In the genomic region with DNA sequence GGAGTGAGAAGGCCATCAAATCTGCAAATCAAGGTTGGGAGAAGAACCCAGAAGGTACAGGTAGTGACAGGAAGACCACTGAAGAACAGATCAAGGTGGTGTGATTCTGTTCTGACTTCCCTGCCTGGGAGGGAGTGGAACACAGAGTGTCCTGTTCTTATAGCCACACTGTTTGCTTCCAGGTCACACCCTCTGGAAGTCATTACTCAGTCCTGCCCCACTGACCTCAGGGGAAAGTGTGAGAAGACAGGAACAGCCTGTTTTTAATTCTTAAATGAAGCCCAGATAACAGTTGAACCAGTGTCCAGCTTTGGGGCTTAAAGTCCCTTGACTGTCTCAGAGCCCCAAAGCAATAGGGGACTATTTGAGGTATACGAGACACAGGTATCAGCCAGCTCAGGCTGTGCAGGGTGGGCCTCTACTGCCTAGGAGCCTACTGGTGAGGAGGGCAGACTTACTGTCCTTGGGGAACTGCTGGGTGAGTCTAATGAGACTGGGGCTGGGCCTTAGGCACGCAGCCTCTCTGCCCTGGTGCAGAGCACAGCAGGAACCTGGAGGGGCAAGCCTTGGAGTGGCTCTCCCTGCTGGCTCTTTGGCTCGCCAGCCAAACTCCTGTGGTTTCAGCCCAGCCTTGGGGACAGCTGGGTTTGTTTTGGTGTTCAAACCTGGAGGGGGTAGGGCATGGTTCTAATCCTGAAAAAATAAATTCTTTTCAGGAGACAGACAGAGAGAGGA, we compare ENCODE assay signal across 11 mouse cellular contexts. TPM values are rescaled to one million over a fixed set of nuclear protein-coding genes. Genes with fewer than 3 reads are reported as not detected.
DNase-seq lines count a peak whose midpoint lies in the region; ATAC-seq and TF ChIP-seq lines count a peak whose summit lies in the region.
"Had no signal": no experiment of that assay in that cellular context is flagged by ENCODE, and none has a peak within 500 bp of the region (broad histone marks: within the 10 kb centered on the region; RNA-seq: fewer than 3 reads in every experiment).

No protein-coding gene starts in this region.

- no peaks in the 10 kb centered on the region for H3K27me3 ChIP-seq in kidney, adult 2 months (replicated peaks; ENCODE audit: control insufficient read depth, insufficient read depth, low read length)
- no peaks in the 10 kb centered on the region for H3K27me3 ChIP-seq in C2C12 (ENCODE audit: control insufficient read depth, insufficient read depth, insufficient read length)
- no peaks in the 10 kb centered on the region for H3K27me3 ChIP-seq in lung, postnatal 0 days (replicated peaks; ENCODE audit: insufficient read depth, low read length)
- H3K27me3 ChIP-seq: kidney, embryonic 15.5 days had no signal

- no peaks in the 10 kb centered on the region for H3K9me3 ChIP-seq in lung, postnatal 0 days (ENCODE audit: low read length)
- H3K9me3 ChIP-seq: kidney, embryonic 15.5 days had no signal

- ATAC-seq in lung, postnatal 0 days = peak; percentile 78

- H3K9ac ChIP-seq in lung, postnatal 0 days (replicated peaks; ENCODE audit: low read depth) = no peak overlapping the region
- H3K9ac ChIP-seq: kidney, embryonic 15.5 days had no signal

- no peak overlapping the region for H3ac ChIP-seq in C2C12 (ENCODE audit: control insufficient read depth, insufficient read length, low read depth)

- no peak overlapping the region for H3K4me2 ChIP-seq in lung, postnatal 0 days (replicated peaks; ENCODE audit: low read depth, low read length)
- H3K4me2 ChIP-seq: kidney, embryonic 15.5 days had no signal

- H3K79me2 ChIP-seq in C2C12 (ENCODE audit: control insufficient read depth, insufficient read depth) = no peaks in the 10 kb centered on the region

- H3K27ac ChIP-seq in kidney, adult 2 months (ENCODE audit: insufficient read depth, low read depth, low read length) = no peak overlapping the region
- peak overlapping the region; percentile 68 for H3K27ac ChIP-seq in lung, postnatal 0 days (ENCODE audit: low read length)
- H3K27ac ChIP-seq: kidney, embryonic 15.5 days had no signal

- H3K4me3 ChIP-seq in kidney, adult 2 months (ENCODE audit: insufficient read depth, low read depth, low read length) = no peak overlapping the region
- no peak overlapping the region for H3K4me3 ChIP-seq in C2C12 (ENCODE audit: insufficient read depth, poor library complexity, severe bottlenecking)
- H3K4me3 ChIP-seq in lung, postnatal 0 days (ENCODE audit: low read depth, low read length) = no peak overlapping the region
- H3K4me3 ChIP-seq: kidney, embryonic 15.5 days had no signal

- H3K79me3 ChIP-seq in C2C12 (ENCODE audit: low read depth) = no peaks in the 10 kb centered on the region

- no peak for TF ChIP-seq CTCF in kidney, adult 2 months (conservative IDR thresholded peaks at IDR 0.05; ENCODE audit: insufficient read depth, insufficient read length, low read depth, low read length)
- TF ChIP-seq CTCF in C2C12 (IDR thresholded peaks at IDR 0.05; ENCODE audit: control insufficient read depth, insufficient read depth, insufficient read length) = no peak
- 0 out of 2 replicates have a peak, but pooled peaks have one; percentile 2 for TF ChIP-seq CTCF in lung, postnatal 0 days (IDR thresholded peaks at IDR 0.05)

- no peak for TF ChIP-seq POLR2A in kidney, adult 2 months (IDR thresholded peaks at IDR 0.05; ENCODE audit: low read depth, low read length)

- H3K36me3 ChIP-seq in kidney, adult 2 months (ENCODE audit: control insufficient read depth, insufficient read depth, low read length) = no peaks in the 10 kb centered on the region
- H3K36me3 ChIP-seq in C2C12 (ENCODE audit: control insufficient read depth, insufficient read depth) = no peaks in the 10 kb centered on the region
- H3K36me3 ChIP-seq in lung, postnatal 0 days (ENCODE audit: insufficient read depth, low read length) = no peaks in the 10 kb centered on the region
- H3K36me3 ChIP-seq: kidney, embryonic 15.5 days had no signal

- H3K4me1 ChIP-seq in kidney, adult 2 months (ENCODE audit: control insufficient read depth, insufficient read depth, low read length) = peaks cover 6% of the 10 kb centered on the region
- no peaks in the 10 kb centered on the region; the same call in 1 of the 2 replicates for H3K4me1 ChIP-seq in lung, postnatal 0 days (ENCODE audit: insufficient read depth, low read depth, low read length)
- H3K4me1 ChIP-seq: kidney, embryonic 15.5 days had no signal

- DNase-seq in kidney, adult 2 months = peak; percentile 48
- DNase-seq in kidney, postnatal 10 days = no peak
- DNase-seq in ZHBTc4 (ENCODE audit: low read depth, low spot score) = peak; percentile 10
- peak; percentile 63 for DNase-seq in lung, postnatal 0 days (ENCODE audit: low spot score)
- DNase-seq in spleen, postnatal 4 days (ENCODE audit: low spot score in 2 of 2) = no peak
- DNase-seq in gastrocnemius, postnatal 10 days = no peak
- DNase-seq: heart, postnatal 10 days; right cerebral cortex, adult 18-20 months; thymus, postnatal 25 days had no signal

- TF ChIP-seq EP300 in lung, postnatal 0 days (IDR thresholded peaks at IDR 0.05) = peak; percentile 79

- WGBS in kidney, adult 2 months = 76% methylated on average over 3 of the region's 3 CpGs
- WGBS in lung, postnatal 0 days = 32% methylated on average over 3 of the region's 3 CpGs

TF ChIP-seq in C2C12, 6 proteins besides CTCF, POLR2A, EP300 and RAD21:
- TF ChIP-seq FOSL1 (IDR thresholded peaks at IDR 0.05; ENCODE audit: insufficient read depth, low read length, poor library complexity, severe bottlenecking) = no peak
- no peak for TF ChIP-seq USF1 (IDR thresholded peaks at IDR 0.05; ENCODE audit: low read depth)
- peak; percentile 32 for TF ChIP-seq MYOD1 (IDR thresholded peaks at IDR 0.05; ENCODE audit: control insufficient read depth, insufficient read length, low read depth)
- no peak for TF ChIP-seq MAX (IDR thresholded peaks at IDR 0.05)
- no peak for TF ChIP-seq CEBPB (IDR thresholded peaks at IDR 0.05; ENCODE audit: low read depth)
- TF ChIP-seq MYOG (IDR thresholded peaks at IDR 0.05; ENCODE audit: control insufficient read depth, extremely low read depth, insufficient read length) = no peak

RNA-seq across cellular contexts. Expression of a gene that starts 57.4 kb away (rescaled TPM):
- polyA plus RNA-seq in kidney, adult 2 months (2012; rRNA removed) = 5.6 and 6.9 TPM in 2 replicates
- polyA plus RNA-seq in C2C12 (2012; fragmentation: generic; extraction: Trizol) = 2.7 TPM
- polyA plus RNA-seq in lung, postnatal 0 days (2015; fragmentation: Nextera tagmentation; extraction: Ambion mirVana) = 6.5 and 9.0 TPM in 2 replicates
- total RNA-seq in gastrocnemius, postnatal 10 days (2021) = under 1 TPM; 0.41 to 0.59 TPM

Comparison
In these comparisons a context has a peak if more than half of its experiments do, and no peak if none do; other contexts are left out.
1. DNase-seq: peak in kidney, adult 2 months (single experiment), ZHBTc4 (single experiment) and lung, postnatal 0 days (single experiment); none in kidney, postnatal 10 days (single experiment), spleen, postnatal 4 days (0 of 2) and gastrocnemius, postnatal 10 days (single experiment).